Mouse (Mus musculus) liver, embryonic 14.5 days (tissue): Measurements from ENCODE around the gene Plagl1.

Experiments
- CTCF ChIP-seq: IDR thresholded peaks from 2 replicates; pipeline ENCODE4 v1.5.1; 2016; ENCODE audit warnings: antibody characterized with exemption, low read depth, control low read depth
- EP300 ChIP-seq: IDR thresholded peaks from 2 replicates; pipeline ENCODE4 v1.6.1; 2016; ENCODE audit warnings: antibody characterized with exemption, low read depth

DNA sequence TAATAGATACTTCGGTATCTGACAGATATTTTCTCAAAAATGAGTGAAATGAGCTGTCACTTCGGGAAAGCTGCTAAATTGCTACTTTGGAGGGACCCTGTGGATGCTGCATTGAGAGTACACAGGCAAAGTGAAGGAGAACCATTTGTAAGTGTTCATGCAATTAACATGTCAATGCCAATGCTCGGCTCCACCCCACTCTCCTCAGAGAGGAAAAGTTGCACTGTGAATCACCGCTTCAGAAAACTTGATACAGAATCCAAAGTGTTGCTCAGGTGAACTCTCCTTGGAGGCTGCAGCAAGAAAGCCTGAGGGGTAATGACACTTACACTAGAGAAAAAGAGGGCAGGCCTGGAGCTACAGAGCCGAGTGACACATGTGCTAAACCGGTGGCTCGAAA is 46.3 kb upstream of the Plagl1 start:
- TF ChIP-seq CTCF (no peak), EP300 (no peak)
